Mouse (Mus musculus): ENCODE measurements around the gene Usp49.

DNA sequence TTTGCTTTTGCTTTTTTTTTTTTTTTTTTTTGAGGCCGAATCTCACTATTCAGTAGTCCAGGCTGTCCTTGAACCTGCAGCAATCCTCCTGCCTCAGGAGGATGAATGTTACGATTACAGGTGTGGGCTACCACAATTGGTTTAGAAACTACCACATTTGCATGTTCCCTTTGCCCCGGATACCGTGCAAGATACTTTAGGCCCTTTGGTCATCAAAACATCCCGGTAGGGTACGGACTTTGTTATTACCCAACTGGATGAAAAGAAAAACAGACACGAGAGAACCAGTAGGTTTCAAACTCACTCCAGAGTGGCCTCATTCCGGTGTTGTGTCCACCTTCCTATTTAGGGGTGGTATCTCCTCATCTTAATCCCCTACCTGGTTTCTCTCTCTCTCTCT is 42.0 kb upstream of the Usp49 start:
- TF ChIP-seq CTCF (IDR thresholded peaks at IDR 0.05; ENCODE audit: low read depth, low read length) (no peak), POLR2A (IDR thresholded peaks at IDR 0.05; ENCODE audit: extremely low read depth, insufficient read depth, low read length) (no peak)
